Mouse (Mus musculus) small intestine, adult 2 months (tissue): Measurements from ENCODE around the gene Nploc4.

ENCODE experiments used
- CTCF ChIP-seq: fragments of 200-500 bp; IDR thresholded peaks from 2 replicates; pipeline ENCODE4 v1.5.1; 2012; ENCODE audit warnings: low read depth, mild to moderate bottlenecking, control low read depth, inconsistent platforms, low read length, moderate library complexity, mixed read lengths; ENCODE audit not compliant: insufficient replicate concordance, insufficient read length; ENCODE audit errors: extremely low read depth
- POLR2A ChIP-seq: fragments of 200-500 bp; IDR thresholded peaks from 2 replicates; pipeline ENCODE4 v1.6.1; 2012; ENCODE audit warnings: low read depth, mild to moderate bottlenecking, control low read depth, inconsistent platforms, low read length, moderate library complexity

DNA sequence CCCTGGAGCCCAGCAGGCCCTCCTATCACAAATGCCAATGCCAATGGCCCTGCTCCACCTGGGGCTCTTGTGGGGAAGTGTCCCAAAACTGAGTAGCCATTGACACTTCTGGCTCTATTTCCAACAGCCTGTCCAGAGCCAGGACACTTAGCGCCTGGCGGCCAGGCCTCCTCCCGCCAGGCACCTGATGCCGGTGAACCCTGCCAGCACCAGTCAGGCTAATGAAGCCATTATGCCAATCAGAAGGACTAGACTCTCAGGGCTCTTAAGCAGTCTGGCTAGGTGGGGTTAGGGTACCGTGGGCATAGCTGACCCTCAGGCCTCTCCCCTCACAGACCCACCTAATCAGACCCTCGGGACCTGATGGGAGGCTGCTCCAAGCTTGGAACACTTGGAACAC is 78.1 kb downstream of the Nploc4 start:
- TF ChIP-seq CTCF (no peak), POLR2A (no peak)
